Mouse (Mus musculus) ES-Bruce4 (cell line): Measurements from ENCODE around the gene Tent4b.

Experiments
- CTCF ChIP-seq: IDR thresholded peaks from one replicate; pipeline ENCODE4 v1.8.1; 2011; ENCODE audit warnings: low read depth, low read length
- EP300 ChIP-seq: IDR thresholded peaks from 2 replicates; pipeline ENCODE4 v1.6.1; 2011; ENCODE audit warnings: low read depth, low read length; ENCODE audit not compliant: insufficient read depth
- POLR2A ChIP-seq: IDR thresholded peaks from one replicate; pipeline ENCODE4 v1.8.1; 2011; ENCODE audit warnings: low read length; ENCODE audit not compliant: insufficient read depth

DNA sequence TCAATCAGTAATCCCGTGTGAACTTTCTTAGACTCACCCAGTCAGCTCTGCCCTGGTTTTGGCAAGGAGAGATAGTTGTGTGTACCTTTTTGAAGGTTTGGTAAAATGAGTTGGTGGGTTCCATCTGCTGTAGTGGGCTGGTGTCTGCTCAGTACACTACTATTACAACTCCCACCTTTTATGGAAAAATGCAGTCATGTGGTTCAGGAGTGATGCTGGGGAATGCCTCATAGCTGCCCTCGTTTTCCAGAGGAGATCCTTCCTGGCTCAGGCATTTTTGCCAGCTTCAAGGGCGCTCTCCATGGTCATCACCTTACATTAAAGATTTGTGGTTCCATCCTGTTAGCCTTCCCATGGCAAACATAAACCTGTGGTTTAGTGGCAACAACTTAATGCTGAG is 2.6 kb downstream of the Tent4b start:
- TF ChIP-seq EP300 (no peak), CTCF (no peak), POLR2A (no peak)
